Mouse (Mus musculus): Measurements from ENCODE around the gene Emcn. TPM values are rescaled to one million over a fixed set of nuclear protein-coding genes. Genes with fewer than 3 reads are reported as not detected.

Emcn gene
- polyA plus RNA-seq, 1 experiment from 2014 or later = 6.3 TPM

DNA sequence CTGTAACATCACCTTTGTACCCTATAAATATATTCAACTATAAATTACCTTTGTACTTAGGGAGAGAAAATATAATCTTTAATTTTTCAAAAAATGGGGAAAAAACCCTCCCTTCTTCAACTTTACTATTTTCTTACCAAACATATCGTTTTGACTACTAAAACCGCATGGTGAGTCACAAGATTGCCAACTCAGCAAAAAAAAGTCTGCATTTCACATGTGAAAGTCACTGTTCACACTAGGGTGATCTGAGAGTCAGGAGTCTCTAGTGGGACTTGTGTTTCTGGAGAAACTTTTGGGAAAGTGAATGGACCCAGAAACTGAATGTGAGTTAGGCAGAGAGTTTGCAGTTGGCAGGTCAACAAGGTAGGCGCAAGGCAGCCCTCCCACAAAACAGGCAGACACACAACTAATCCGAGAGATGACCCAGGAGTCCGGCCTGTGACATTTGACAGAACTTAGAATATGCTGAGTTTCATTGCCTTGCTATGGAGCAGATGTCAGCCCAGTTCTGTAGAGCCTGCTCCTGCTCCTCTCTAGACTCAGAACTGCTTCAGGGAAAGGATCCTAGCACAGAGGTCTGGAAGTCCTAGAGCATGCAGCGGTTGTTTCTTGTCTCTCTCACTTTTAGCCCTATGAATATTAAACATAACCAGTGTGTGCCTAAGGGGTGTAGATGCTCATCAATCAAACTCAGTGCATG, 26.4 kb downstream of the Emcn start:
- no peak for ATAC-seq (ENCODE audit: low read depth)

DNA sequence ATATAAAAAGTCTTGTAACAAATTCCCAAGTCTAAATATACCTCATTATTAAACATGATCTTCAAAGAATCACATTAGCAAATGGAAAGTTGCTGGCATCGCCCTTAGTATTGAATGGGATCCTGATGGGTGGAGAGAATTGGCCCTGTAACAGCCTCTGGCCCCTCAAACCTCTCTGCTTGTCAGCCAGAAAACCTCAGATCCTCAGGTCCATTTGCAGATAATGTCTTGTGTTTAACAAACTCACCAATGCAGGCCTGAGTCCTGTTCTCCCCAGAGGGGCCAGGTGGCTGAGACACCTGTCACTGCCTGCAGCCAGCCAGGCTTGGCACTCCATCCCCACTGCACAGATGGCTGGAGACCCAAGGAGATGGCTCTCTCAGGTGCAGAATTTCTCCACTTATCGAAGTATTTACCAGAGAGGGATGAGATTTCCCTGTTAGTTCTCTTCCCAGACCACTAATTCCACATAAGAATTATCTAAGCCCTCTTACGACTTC, 27.0 kb downstream of the Emcn start:
- Histone ChIP-seq H3K27ac (ENCODE audit: low read depth, low read length) (no peak overlapping the region), H3K27me3 (ENCODE audit: control insufficient read depth, insufficient read depth, low read length) (no peaks in the 10 kb centered on the region), H3K4me2 (ENCODE audit: low read depth, low read length) (no peak overlapping the region), H3K36me3 (ENCODE audit: control insufficient read depth, insufficient read depth, low read length) (no peaks in the 10 kb centered on the region), H3K4me1 (ENCODE audit: control insufficient read depth, insufficient read depth, low read length) (no peaks in the 10 kb centered on the region), H3K9ac (replicated peaks; ENCODE audit: low read depth, low read length) (no peak overlapping the region), H3K9me3 (ENCODE audit: control insufficient read depth, low read length) (no peaks in the 10 kb centered on the region), H3K4me3 (ENCODE audit: low read depth, low read length) (no peak overlapping the region)
- WGBS = 76% methylated on average over 3 of the region's 3 CpGs
- no peak for ATAC-seq (ENCODE audit: low read depth)

More for the DNA sequence above, 26.4 kb downstream of the Emcn start:
- 93% methylated on average over 6 of the region's 6 CpGs for WGBS
- no peak overlapping the region for H3K27ac ChIP-seq (ENCODE audit: low read depth, low read length)
- H3K9ac ChIP-seq (replicated peaks; ENCODE audit: low read depth, low read length) = no peak overlapping the region
- H3K4me3 ChIP-seq (ENCODE audit: low read depth, low read length) = no peak overlapping the region
- no peaks in the 10 kb centered on the region for H3K27me3 ChIP-seq (ENCODE audit: control insufficient read depth, insufficient read depth, low read length)
- no peaks in the 10 kb centered on the region for H3K9me3 ChIP-seq (ENCODE audit: control insufficient read depth, low read length)
- no peak overlapping the region for H3K4me2 ChIP-seq (ENCODE audit: low read depth, low read length)
- no peaks in the 10 kb centered on the region for H3K36me3 ChIP-seq (ENCODE audit: control insufficient read depth, insufficient read depth, low read length)
- no peaks in the 10 kb centered on the region for H3K4me1 ChIP-seq (ENCODE audit: control insufficient read depth, insufficient read depth, low read length)

GRCm38 (mm10) chr3:137372854-137373253, 32.0 kb downstream of the Emcn start:
- 87% methylated on average over 4 of the region's 4 CpGs for WGBS
- Histone ChIP-seq H3K4me1 (ENCODE audit: control insufficient read depth, insufficient read depth, low read length) (no peaks in the 10 kb centered on the region), H3K9ac (replicated peaks; ENCODE audit: low read depth, low read length) (no peak overlapping the region), H3K4me3 (ENCODE audit: low read depth, low read length) (no peak overlapping the region), H3K9me3 (ENCODE audit: control insufficient read depth, low read length) (no peaks in the 10 kb centered on the region), H3K4me2 (ENCODE audit: low read depth, low read length) (no peak overlapping the region), H3K27me3 (ENCODE audit: control insufficient read depth, insufficient read depth, low read length) (no peaks in the 10 kb centered on the region), H3K27ac (ENCODE audit: low read depth, low read length) (no peak overlapping the region), H3K36me3 (ENCODE audit: control insufficient read depth, insufficient read depth, low read length) (no peaks in the 10 kb centered on the region)
- no peak for ATAC-seq (ENCODE audit: low read depth)

- 94% methylated on average over 2 of the region's 2 CpGs for WGBS
- H3K4me1 ChIP-seq (ENCODE audit: control insufficient read depth, insufficient read depth, low read length) = no peaks in the 10 kb centered on the region
- H3K36me3 ChIP-seq (ENCODE audit: control insufficient read depth, insufficient read depth, low read length) = no peaks in the 10 kb centered on the region
- H3K27me3 ChIP-seq (ENCODE audit: control insufficient read depth, insufficient read depth, low read length) = no peaks in the 10 kb centered on the region
- H3K4me2 ChIP-seq (ENCODE audit: low read depth, low read length) = no peak overlapping the region
- no peak for ATAC-seq (ENCODE audit: low read depth)
- H3K9ac ChIP-seq (replicated peaks; ENCODE audit: low read depth, low read length) = no peak overlapping the region
- no peak overlapping the region for H3K4me3 ChIP-seq (ENCODE audit: low read depth, low read length)
- H3K9me3 ChIP-seq (ENCODE audit: control insufficient read depth, low read length) = no peaks in the 10 kb centered on the region
- no peak overlapping the region for H3K27ac ChIP-seq (ENCODE audit: low read depth, low read length)
Observed at GRCm38 (mm10) chr3:137382311-137382710, 41.4 kb downstream of the Emcn start.

GRCm38 (mm10) chr3:137395588-137395987, 54.7 kb downstream of the Emcn start:
- WGBS = 82% methylated on average over 11 of the region's 11 CpGs

GRCm38 (mm10) chr3:137415451-137416086, 74.7 kb downstream of the Emcn start:
- no peak; the same call in 1 of the 2 replicates for ATAC-seq (ENCODE audit: low read depth)

More at GRCm38 (mm10) chr3:137395588-137395987, 54.7 kb downstream of the Emcn start:
- no peak overlapping the region for H3K4me3 ChIP-seq (ENCODE audit: low read depth, low read length)
- no peak for ATAC-seq (ENCODE audit: low read depth)
- no peaks in the 10 kb centered on the region for H3K4me1 ChIP-seq (ENCODE audit: control insufficient read depth, insufficient read depth, low read length)
- no peak overlapping the region for H3K4me2 ChIP-seq (ENCODE audit: low read depth, low read length)
- peaks cover 4% of the 10 kb centered on the region; the same call in 1 of the 2 replicates for H3K9me3 ChIP-seq (ENCODE audit: control insufficient read depth, low read length)
- no peak overlapping the region for H3K27ac ChIP-seq (ENCODE audit: low read depth, low read length)
- no peaks in the 10 kb centered on the region for H3K36me3 ChIP-seq (ENCODE audit: control insufficient read depth, insufficient read depth, low read length)
- no peaks in the 10 kb centered on the region for H3K27me3 ChIP-seq (ENCODE audit: control insufficient read depth, insufficient read depth, low read length)
- no peak overlapping the region for H3K9ac ChIP-seq (replicated peaks; ENCODE audit: low read depth, low read length)

DNA sequence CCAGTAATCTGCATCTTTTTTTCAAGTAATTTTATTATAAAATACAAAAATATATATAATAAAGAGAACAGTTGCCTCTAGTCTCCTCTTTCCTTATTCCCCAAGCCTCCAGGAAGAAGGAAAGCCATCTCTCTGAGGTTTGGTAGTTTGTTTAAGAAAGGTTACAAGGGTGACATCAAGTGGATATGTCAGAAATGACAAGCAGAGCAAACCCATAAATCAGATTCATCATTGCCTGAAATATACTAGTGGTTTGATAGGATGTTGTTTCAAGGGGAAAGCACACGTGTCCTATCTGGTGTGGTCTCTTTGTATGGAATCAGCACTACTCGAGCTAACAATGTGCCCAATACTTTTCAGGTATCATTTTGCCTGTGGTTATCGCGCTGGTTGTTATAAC, 77.8 kb downstream of the Emcn start:
- Histone ChIP-seq H3K27me3 (ENCODE audit: control insufficient read depth, insufficient read depth, low read length) (no peaks in the 10 kb centered on the region), H3K4me2 (ENCODE audit: low read depth, low read length) (no peak overlapping the region), H3K36me3 (ENCODE audit: control insufficient read depth, insufficient read depth, low read length) (no peaks in the 10 kb centered on the region), H3K4me1 (ENCODE audit: control insufficient read depth, insufficient read depth, low read length) (0 out of 2 replicates have a peak, but pooled peaks cover 3% of the 10 kb centered on the region), H3K9ac (replicated peaks; ENCODE audit: low read depth, low read length) (no peak overlapping the region), H3K4me3 (ENCODE audit: low read depth, low read length) (no peak overlapping the region), H3K9me3 (ENCODE audit: control insufficient read depth, low read length) (no peaks in the 10 kb centered on the region), H3K27ac (ENCODE audit: low read depth, low read length) (no peak overlapping the region)
- 69% methylated on average over 4 of the region's 4 CpGs for WGBS
- ATAC-seq (ENCODE audit: low read depth) = no peak

More at GRCm38 (mm10) chr3:137415451-137416086, 74.7 kb downstream of the Emcn start:
- H3K9ac ChIP-seq (replicated peaks; ENCODE audit: low read depth, low read length) = no peak overlapping the region
- 0 out of 2 replicates have a peak, but pooled peaks cover 3% of the 10 kb centered on the region for H3K4me1 ChIP-seq (ENCODE audit: control insufficient read depth, insufficient read depth, low read length)
- no peaks in the 10 kb centered on the region for H3K27me3 ChIP-seq (ENCODE audit: control insufficient read depth, insufficient read depth, low read length)
- no peak overlapping the region for H3K27ac ChIP-seq (ENCODE audit: low read depth, low read length)
- H3K36me3 ChIP-seq (ENCODE audit: control insufficient read depth, insufficient read depth, low read length) = no peaks in the 10 kb centered on the region
- H3K4me2 ChIP-seq (ENCODE audit: low read depth, low read length) = no peak overlapping the region
- WGBS = 58% methylated on average over 5 of the region's 5 CpGs
- no peaks in the 10 kb centered on the region for H3K9me3 ChIP-seq (ENCODE audit: control insufficient read depth, low read length)
- H3K4me3 ChIP-seq (ENCODE audit: low read depth, low read length) = no peak overlapping the region

DNA sequence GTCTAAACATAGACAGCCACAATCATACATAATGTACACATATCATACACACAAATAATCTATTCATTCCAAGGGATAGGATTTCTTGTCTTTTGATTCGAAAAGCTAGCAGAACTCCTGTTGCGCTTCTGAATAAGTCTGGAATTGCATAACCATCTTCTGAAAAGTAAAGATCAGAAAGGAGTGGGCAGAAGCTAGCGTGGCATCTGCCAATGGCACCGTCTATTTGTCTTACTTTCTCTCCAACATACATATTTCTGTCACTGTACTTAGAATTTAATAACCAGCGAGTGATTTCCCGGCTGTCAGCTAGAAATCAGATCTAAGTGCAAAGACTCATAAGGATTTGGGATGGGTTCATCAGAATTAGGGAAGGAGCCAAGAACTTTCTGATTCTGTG, 88.6 kb downstream of the Emcn start:
- no peak overlapping the region for H3K4me3 ChIP-seq (ENCODE audit: low read depth, low read length)
- ATAC-seq (ENCODE audit: low read depth) = no peak
- no peaks in the 10 kb centered on the region for H3K27me3 ChIP-seq (ENCODE audit: control insufficient read depth, insufficient read depth, low read length)
- H3K9me3 ChIP-seq (ENCODE audit: control insufficient read depth, low read length) = no peaks in the 10 kb centered on the region
- H3K36me3 ChIP-seq (ENCODE audit: control insufficient read depth, insufficient read depth, low read length) = no peaks in the 10 kb centered on the region
- 98% methylated on average over 6 of the region's 6 CpGs for WGBS
- H3K4me2 ChIP-seq (ENCODE audit: low read depth, low read length) = no peak overlapping the region
- no peaks in the 10 kb centered on the region for H3K4me1 ChIP-seq (ENCODE audit: control insufficient read depth, insufficient read depth, low read length)
- no peak overlapping the region for H3K27ac ChIP-seq (ENCODE audit: low read depth, low read length)
- no peak overlapping the region for H3K9ac ChIP-seq (replicated peaks; ENCODE audit: low read depth, low read length)
